Mouse (Mus musculus) hindbrain, embryonic 14.5 days (tissue): ENCODE data around the gene Insl3. TPM values are rescaled to one million over a fixed set of nuclear protein-coding genes. Genes with fewer than 3 reads are reported as not detected.
A peak's percentile ranks its signal among the peaks of the same experiment; 100 is the strongest.

ENCODE experiments used
- ATAC-seq: fragments of 200-750 bp; cut with Nextera tagmentation; 2 replicates; pipeline ENCODE4 v1.8.0; 2017; ENCODE audit warnings: moderate number of reproducible peaks, mild to moderate bottlenecking, moderate TSS enrichment, moderate library complexity; ENCODE audit not compliant: low FRiP score
- DNase-seq: peaks from one replicate; pipeline ENCODE4 v3.0.0-alpha.2; 2015; ENCODE audit warnings: low spot score
- H3K27ac ChIP-seq: fragments of 300-500 bp; sonication (generic); 2 replicates; pipeline ENCODE4 v1.5.1; 2014; ENCODE audit warnings: mild to moderate bottlenecking, moderate library complexity
- H3K27me3 ChIP-seq: fragments of 300-500 bp; sonication (generic); 2 replicates; pipeline ENCODE4 v1.6.1; 2014; ENCODE audit warnings: mild to moderate bottlenecking, low read length, mixed read lengths; ENCODE audit not compliant: control insufficient read depth, insufficient read depth
- H3K36me3 ChIP-seq: fragments of 300-500 bp; sonication (generic); replicated peaks from 2 replicates; pipeline ENCODE4 v1.6.1; 2014; ENCODE audit not compliant: control insufficient read depth, insufficient read depth
- H3K4me1 ChIP-seq: fragments of 300-500 bp; sonication (generic); replicated peaks from 2 replicates; pipeline ENCODE4 v1.6.1; 2014; ENCODE audit warnings: antibody characterized with exemption, low read length, mixed read lengths; ENCODE audit not compliant: control insufficient read depth, insufficient read depth
- H3K4me2 ChIP-seq: fragments of 300-500 bp; sonication (generic); replicated peaks from 2 replicates; pipeline ENCODE4 v1.6.1; 2014; ENCODE audit warnings: mild to moderate bottlenecking, moderate library complexity
- H3K4me3 ChIP-seq: fragments of 300-500 bp; sonication (generic); replicated peaks from 2 replicates; pipeline ENCODE4 v1.5.1; 2014; ENCODE audit warnings: mild to moderate bottlenecking, low read length
- H3K9ac ChIP-seq: fragments of 300-500 bp; sonication (generic); 2 replicates; pipeline ENCODE4 v1.6.1; 2014
- H3K9me3 ChIP-seq: fragments of 300-500 bp; sonication (generic); 2 replicates; pipeline ENCODE4 v1.6.1; 2016; ENCODE audit warnings: low read length; ENCODE audit not compliant: control insufficient read depth
- WGBS: fragments of 180-500 bp; shearing (Covaris S2); extraction: QIAGEN DNeasy Blood & Tissue Kit; methylation state at CpG from one replicate; pipeline ENCODE4 v1.1.7; 2014; 5-methylcytosine and 5-hydroxymethylcytosine counted together
- polyA plus RNA-seq: library from polyadenylated mRNA; unstranded; fragments of >200 nt; fragmentation: Nextera tagmentation; extraction: Ambion mirVana; gene quantifications from 2 replicates; pipeline ENCODE4 v1.2.1, GENCODE M21; 2014

Insl3 gene
- polyA plus RNA-seq, 1 experiment from 2014 or later = 1.4 TPM

GRCm38 (mm10) chr8:71666855-71667254 lies 22.2 kb upstream of the Insl3 start:
- Histone ChIP-seq H3K4me1 (peaks cover 38% of the 10 kb centered on the region), H3K27ac (peak overlapping the region; percentile 81)

DNA sequence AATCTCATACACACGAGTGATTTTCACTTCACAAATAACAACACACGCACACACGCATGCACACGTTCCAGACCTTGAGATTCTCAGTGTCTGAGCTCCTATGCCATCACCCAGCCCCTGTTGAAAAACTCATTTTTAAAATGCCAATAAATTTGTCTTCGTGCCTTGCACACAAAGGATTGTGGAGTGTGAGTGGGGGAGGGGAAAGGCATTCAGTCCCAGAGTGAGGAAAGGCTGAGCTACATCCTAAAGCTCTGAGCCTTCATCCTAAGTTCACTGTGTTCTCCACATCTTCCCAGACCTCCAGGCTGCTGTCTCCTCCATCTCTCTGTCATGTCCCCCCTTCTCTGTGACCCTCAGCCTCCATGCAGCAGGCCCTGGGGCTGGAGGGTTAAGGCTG lies 21.8 kb upstream of the Insl3 start:
- Histone ChIP-seq H3K4me1 (peaks cover 42% of the 10 kb centered on the region), H3K27ac (peak overlapping the region; percentile 81), H3K36me3 (peaks cover 19% of the 10 kb centered on the region), H3K4me2 (peak overlapping the region; percentile 33), H3K9me3 (no peaks in the 10 kb centered on the region), H3K27me3 (no peaks in the 10 kb centered on the region), H3K9ac (peak overlapping the region; percentile 53), H3K4me3 (no peak overlapping the region)
- peak; percentile 64 for DNase-seq
- ATAC-seq = no peak
- WGBS = 32% methylated on average over 5 of the region's 5 CpGs

More at GRCm38 (mm10) chr8:71666855-71667254, 22.2 kb upstream of the Insl3 start:
- WGBS = 13% methylated on average over 1 of the region's 1 CpGs
- Histone ChIP-seq H3K4me3 (no peak overlapping the region), H3K9ac (peak overlapping the region; percentile 53), H3K9me3 (no peaks in the 10 kb centered on the region), H3K4me2 (peak overlapping the region; percentile 33), H3K27me3 (no peaks in the 10 kb centered on the region), H3K36me3 (peaks cover 23% of the 10 kb centered on the region)
- DNase-seq (no peak), ATAC-seq (no peak)

DNA sequence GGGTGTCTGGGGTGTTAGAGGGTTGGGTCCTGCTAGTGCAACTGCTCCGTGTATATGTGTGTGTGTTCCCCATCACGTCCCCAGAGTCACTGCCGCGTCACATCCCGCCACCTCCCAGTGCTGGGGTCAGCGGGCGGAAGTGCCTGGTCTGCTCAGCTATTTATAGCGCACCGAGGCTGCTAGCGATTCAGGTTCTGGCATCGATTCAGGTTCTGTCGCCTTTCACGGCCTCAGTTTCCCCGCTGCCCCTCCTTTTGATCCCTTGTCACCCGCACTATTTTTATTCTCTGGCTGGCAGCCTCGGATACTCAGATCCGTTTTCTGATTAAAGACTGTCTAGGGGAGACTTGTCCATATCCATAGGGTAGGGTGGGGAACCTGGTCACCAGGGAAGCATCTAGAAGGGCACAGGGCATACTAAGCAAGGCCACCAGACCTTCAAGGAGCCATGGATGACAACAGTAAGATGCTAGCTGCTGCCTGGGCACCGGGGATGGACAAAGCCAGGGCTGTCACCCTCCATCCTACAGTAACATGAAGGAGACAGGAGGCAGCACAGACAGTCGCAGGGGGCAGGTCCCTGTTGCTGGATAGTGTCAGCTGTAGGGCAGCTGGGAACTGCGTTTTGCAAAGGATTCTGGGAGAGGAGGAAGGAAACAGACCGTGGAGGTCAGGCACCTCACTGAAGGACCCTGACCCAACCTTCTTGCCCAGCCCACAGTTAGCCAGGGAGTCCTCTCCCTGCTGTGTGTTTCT lies 20.6 kb upstream of the Insl3 start:
- Histone ChIP-seq H3K9me3 (no peaks in the 10 kb centered on the region), H3K9ac (peak overlapping the region; percentile 53), H3K4me3 (no peak overlapping the region), H3K27me3 (no peaks in the 10 kb centered on the region), H3K4me1 (peaks cover 42% of the 10 kb centered on the region), H3K4me2 (peak overlapping the region; percentile 37), H3K27ac (peak overlapping the region; percentile 81; the same call in 1 of the 2 replicates), H3K36me3 (peaks cover 8% of the 10 kb centered on the region)
- ATAC-seq (no peak), DNase-seq (peak; percentile 41)
- WGBS = 4% methylated on average over 21 of the region's 21 CpGs

DNA sequence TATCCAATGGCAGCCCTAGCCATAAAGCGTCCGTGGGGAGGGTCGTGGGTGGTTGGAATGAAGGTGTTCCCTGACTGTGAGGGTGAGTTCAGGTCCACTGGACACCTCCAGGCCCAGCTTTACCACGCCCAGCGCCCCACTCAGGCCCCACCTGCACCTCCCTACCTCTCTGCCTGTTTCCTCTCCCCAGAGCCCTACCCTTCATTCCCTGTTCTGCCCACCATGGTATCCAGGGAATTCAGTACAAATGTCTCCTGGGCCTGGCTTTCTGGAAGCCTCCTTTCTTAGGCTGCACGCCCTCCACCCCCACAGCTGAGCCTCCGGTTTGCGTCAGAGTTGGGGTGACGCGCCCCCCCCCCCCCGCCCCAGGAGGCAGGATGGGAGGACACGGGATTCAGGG lies 18.8 kb upstream of the Insl3 start:
- peak overlapping the region; percentile 81 for H3K27ac ChIP-seq
- 15% methylated on average over 8 of the region's 12 CpGs for WGBS
- peak overlapping the region; percentile 71 for H3K9ac ChIP-seq
- peaks cover 2% of the 10 kb centered on the region; the same call in 1 of the 2 replicates for H3K27me3 ChIP-seq
- peak overlapping the region; percentile 73 for H3K4me2 ChIP-seq
- H3K36me3 ChIP-seq = no peaks in the 10 kb centered on the region
- H3K4me1 ChIP-seq = peaks cover 42% of the 10 kb centered on the region
- peak; percentile 7 for ATAC-seq
- DNase-seq = no peak
- no peaks in the 10 kb centered on the region for H3K9me3 ChIP-seq
- peak overlapping the region; percentile 68 for H3K4me3 ChIP-seq

DNA sequence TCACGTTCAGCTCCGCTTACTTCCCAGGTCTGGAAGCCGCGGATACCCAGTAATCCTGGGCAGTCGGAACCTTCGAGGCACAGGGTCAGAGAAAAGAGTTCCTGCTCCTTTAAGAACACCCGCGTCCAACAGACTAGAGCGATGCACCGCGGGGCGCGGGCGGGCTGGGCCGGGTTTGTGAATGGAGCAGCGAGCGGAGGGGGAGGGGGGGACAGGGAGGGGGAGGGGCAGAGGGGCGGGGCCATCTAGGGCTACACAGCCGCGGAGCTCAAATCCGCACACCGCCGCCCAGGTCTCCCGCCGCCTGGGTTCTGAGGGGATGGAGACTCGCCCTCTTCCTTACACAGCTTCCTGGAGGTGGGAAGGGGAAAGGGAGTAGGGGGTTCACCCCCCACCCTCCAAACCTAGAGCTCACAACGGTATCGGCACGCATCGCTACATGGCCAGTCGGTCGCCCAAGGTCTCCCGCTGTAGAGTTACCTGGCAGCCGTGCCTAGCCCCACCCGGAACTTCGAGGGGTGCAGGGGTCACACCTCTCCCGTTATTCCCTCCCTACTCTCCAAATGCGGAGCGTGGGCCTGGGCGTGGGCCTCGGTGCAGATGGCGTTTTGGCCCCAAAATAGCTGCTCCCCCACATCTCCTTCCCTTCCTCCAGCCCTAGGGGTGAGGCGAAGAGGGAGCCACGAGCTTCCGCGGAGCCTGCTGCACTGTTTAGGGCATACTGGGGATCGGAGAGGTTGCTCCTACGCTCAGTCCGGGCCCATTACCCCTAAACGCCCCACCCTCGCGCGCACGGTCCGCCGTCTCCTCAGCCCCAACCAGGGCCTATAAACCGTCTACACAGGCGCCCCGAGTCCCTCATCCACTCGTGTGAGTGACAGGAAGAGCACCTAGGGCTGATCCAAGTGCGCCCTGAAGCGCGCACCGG lies 18.1 kb upstream of the Insl3 start:
- DNase-seq = peak; percentile 80
- under 1% methylated on average over 59 of the region's 64 CpGs for WGBS
- H3K4me1 ChIP-seq = peaks cover 42% of the 10 kb centered on the region

DNA sequence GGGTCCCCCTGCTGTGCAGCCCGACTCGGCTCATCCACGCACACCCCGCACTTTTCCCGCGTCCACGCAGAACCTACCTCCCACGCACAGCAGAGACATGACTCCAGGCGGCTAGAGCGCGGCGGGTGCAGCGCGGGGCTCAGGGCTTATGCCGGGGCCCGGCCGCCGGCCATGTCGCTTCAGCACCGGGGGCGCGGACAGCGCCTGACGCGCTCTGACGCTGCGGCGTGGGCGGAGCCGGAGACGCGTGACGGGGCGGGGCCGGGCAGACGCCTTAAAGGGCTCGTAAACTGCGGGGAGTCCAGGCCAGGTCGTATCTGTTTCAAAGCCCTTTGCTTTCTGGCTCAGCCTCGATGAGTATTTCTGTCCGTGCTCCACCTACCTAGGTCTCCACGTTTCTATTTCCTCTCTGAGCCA lies 17.5 kb upstream of the Insl3 start, which contains the start of gene Unc13a:
TSS of gene Unc13a (minus strand) at position 209 of the 417 bp plus-strand sequence.
- H3K4me1 ChIP-seq = peaks cover 39% of the 10 kb centered on the region

More for the DNA sequence above, 18.1 kb upstream of the Insl3 start:
- peaks cover 4% of the 10 kb centered on the region; the same call in 1 of the 2 replicates for H3K27me3 ChIP-seq
- H3K9ac ChIP-seq = peak overlapping the region; percentile 71
- H3K9me3 ChIP-seq = no peaks in the 10 kb centered on the region
- ATAC-seq = peak; percentile 71
- peak overlapping the region; percentile 87 for H3K27ac ChIP-seq
- peak overlapping the region; percentile 73 for H3K4me2 ChIP-seq
- peak overlapping the region; percentile 68 for H3K4me3 ChIP-seq
- H3K36me3 ChIP-seq = no peaks in the 10 kb centered on the region

GRCm38 (mm10) chr8:71672168-71672735 lies 16.8 kb upstream of the Insl3 start:
- peak overlapping the region; percentile 87 for H3K27ac ChIP-seq
- peak overlapping the region; percentile 71 for H3K9ac ChIP-seq
- peak overlapping the region; percentile 68 for H3K4me3 ChIP-seq
- peak overlapping the region; percentile 73 for H3K4me2 ChIP-seq
- 69% methylated on average over 6 of the region's 6 CpGs for WGBS
- H3K9me3 ChIP-seq = no peaks in the 10 kb centered on the region
- H3K4me1 ChIP-seq = peaks cover 32% of the 10 kb centered on the region
- H3K36me3 ChIP-seq = no peaks in the 10 kb centered on the region
- DNase-seq (no peak), ATAC-seq (no peak)
- H3K27me3 ChIP-seq = peaks cover 10% of the 10 kb centered on the region

More for the DNA sequence above, 17.5 kb upstream of the Insl3 start, which contains the start of gene Unc13a:
- Histone ChIP-seq H3K9me3 (no peaks in the 10 kb centered on the region), H3K36me3 (no peaks in the 10 kb centered on the region), H3K4me3 (peak within 1 kb of the TSS; percentile 68), H3K27me3 (peaks cover 4% of the 10 kb centered on the region; the same call in 1 of the 2 replicates), H3K4me2 (peak within 1 kb of the TSS; percentile 73), H3K27ac (peak within 1 kb of the TSS; percentile 87), H3K9ac (peak within 1 kb of the TSS; percentile 71)
- peak; percentile 93 for DNase-seq
- ATAC-seq = peak; percentile 73
- WGBS = under 1% methylated on average over 42 of the region's 42 CpGs

GRCm38 (mm10) chr8:71674071-71674470 lies 14.9 kb upstream of the Insl3 start:
- no peaks in the 10 kb centered on the region for H3K36me3 ChIP-seq
- peaks cover 15% of the 10 kb centered on the region; the same call in 1 of the 2 replicates for H3K4me1 ChIP-seq
- 73% methylated on average over 2 of the region's 2 CpGs for WGBS
- H3K4me2 ChIP-seq = no peak overlapping the region
- DNase-seq (no peak), ATAC-seq (no peak)
- no peak overlapping the region for H3K9ac ChIP-seq
- no peaks in the 10 kb centered on the region for H3K9me3 ChIP-seq
- H3K27me3 ChIP-seq = peaks cover 29% of the 10 kb centered on the region
- no peak overlapping the region for H3K4me3 ChIP-seq
- H3K27ac ChIP-seq = no peak overlapping the region
